Mouse (Mus musculus) ES-E14 (cell line): ENCODE results near the gene Gpnmb.

Experiments
- CHD2 ChIP-seq: IDR thresholded peaks from 2 replicates; pipeline ENCODE4 v1.6.1; 2014; ENCODE audit warnings: mild to moderate bottlenecking, low read depth, low read length, inconsistent platforms
- HCFC1 ChIP-seq: IDR thresholded peaks from 2 replicates; pipeline ENCODE4 v1.6.1; 2012; ENCODE audit warnings: low read length, inconsistent platforms, borderline replicate concordance; ENCODE audit not compliant: insufficient read depth
- MAFK ChIP-seq: IDR thresholded peaks from 2 replicates; pipeline ENCODE4 v1.6.1; 2014; ENCODE audit warnings: mild to moderate bottlenecking, low read depth, low read length, inconsistent platforms; ENCODE audit not compliant: insufficient read depth
- ZNF384 ChIP-seq: IDR thresholded peaks from 2 replicates; pipeline ENCODE4 v1.6.1; 2012; ENCODE audit warnings: low read depth, low read length, inconsistent platforms

GRCm38 (mm10) chr6:49083008-49083407 lies 46.7 kb downstream of the Gpnmb start:
- TF ChIP-seq MAFK (no peak), ZNF384 (no peak), HCFC1 (no peak), CHD2 (no peak)
